Mouse (Mus musculus) MEL (cell line): ENCODE measurements around the gene Mcpt8.

Source experiments
- CTCF ChIP-seq, 3 experiments: IDR thresholded peaks in 2 of 3; conservative IDR thresholded peaks in 1 of 3; 2 replicates each; pipeline ENCODE4 v1.5.1; 2011 to 2012; ENCODE audit warnings: low read length in 3 of 3, low read depth in 2 of 3, mild to moderate bottlenecking in 2 of 3, improper control_type of control experiment in 1 of 3, inconsistent platforms in 1 of 3, mixed read lengths in 1 of 3, moderate library complexity in 1 of 3; ENCODE audit not compliant: control insufficient read depth in 1 of 3, insufficient read depth in 1 of 3, poor library complexity in 1 of 3, severe bottlenecking in 1 of 3
- EP300 ChIP-seq, 2 experiments: IDR thresholded peaks; 2 replicates each; pipeline ENCODE4 v1.6.1; 2011; ENCODE audit warnings: improper control_type of control experiment in 2 of 2, low read length in 2 of 2, low read depth in 1 of 2, mild to moderate bottlenecking in 1 of 2
- ETS1 ChIP-seq: IDR thresholded peaks from 2 replicates; pipeline ENCODE4 v1.6.1; 2012; ENCODE audit warnings: low read depth, mild to moderate bottlenecking, inconsistent platforms, low read length, improper control_type of control experiment, moderate library complexity
- JUND ChIP-seq: IDR thresholded peaks from 2 replicates; pipeline ENCODE4 v1.6.1; 2011; ENCODE audit warnings: low read depth, mild to moderate bottlenecking, improper control_type of control experiment, low read length
- MAZ ChIP-seq: IDR thresholded peaks from 2 replicates; pipeline ENCODE4 v1.6.1; 2012; ENCODE audit warnings: low read depth, mild to moderate bottlenecking, inconsistent platforms, low read length, improper control_type of control experiment
- MYB ChIP-seq: IDR thresholded peaks from 2 replicates; pipeline ENCODE4 v1.6.1; 2011; ENCODE audit warnings: mild to moderate bottlenecking, low read depth, low read length, improper control_type of control experiment
- NELFE ChIP-seq: IDR thresholded peaks from 2 replicates; pipeline ENCODE4 v1.6.1; 2011; ENCODE audit warnings: low read depth, low read length, improper control_type of control experiment
- POLR2A ChIP-seq, 2 experiments: IDR thresholded peaks; 2 replicates each; pipeline ENCODE4 v1.6.1; 2011 to 2012; ENCODE audit warnings: low read length in 2 of 2, mild to moderate bottlenecking in 2 of 2, control low read depth in 1 of 2, improper control_type of control experiment in 1 of 2, low read depth in 1 of 2, moderate library complexity in 1 of 2; ENCODE audit not compliant: control insufficient read depth in 1 of 2, insufficient read depth in 1 of 2, poor library complexity in 1 of 2
- SMC3 ChIP-seq: IDR thresholded peaks from 2 replicates; pipeline ENCODE4 v1.6.1; 2011; ENCODE audit warnings: low read depth, low read length, improper control_type of control experiment
- TBP ChIP-seq: IDR thresholded peaks from 2 replicates; pipeline ENCODE4 v1.8.0; 2011; ENCODE audit warnings: low read depth, low read length, improper control_type of control experiment
- TCF12 ChIP-seq: IDR thresholded peaks from 2 replicates; pipeline ENCODE4 v1.6.1; 2014; ENCODE audit warnings: low read depth, mild to moderate bottlenecking, inconsistent platforms, low read length, improper control_type of control experiment, moderate library complexity
- USF1 ChIP-seq: IDR thresholded peaks from 2 replicates; pipeline ENCODE4 v1.6.1; 2014; ENCODE audit warnings: low read depth, mild to moderate bottlenecking, inconsistent platforms, low read length, improper control_type of control experiment, moderate library complexity
- USF2 ChIP-seq, 2 experiments: IDR thresholded peaks; 2 replicates each; pipeline ENCODE4 v1.6.1; 2011 to 2012; ENCODE audit warnings: improper control_type of control experiment in 2 of 2, low read length in 2 of 2, borderline replicate concordance in 1 of 2, inconsistent platforms in 1 of 2, low read depth in 1 of 2, mild to moderate bottlenecking in 1 of 2; ENCODE audit not compliant: insufficient read depth in 1 of 2
- ZKSCAN1 ChIP-seq: IDR thresholded peaks from 2 replicates; pipeline ENCODE4 v1.6.1; 2012; ENCODE audit warnings: low read depth, mild to moderate bottlenecking, inconsistent platforms, low read length, improper control_type of control experiment, moderate library complexity

DNA sequence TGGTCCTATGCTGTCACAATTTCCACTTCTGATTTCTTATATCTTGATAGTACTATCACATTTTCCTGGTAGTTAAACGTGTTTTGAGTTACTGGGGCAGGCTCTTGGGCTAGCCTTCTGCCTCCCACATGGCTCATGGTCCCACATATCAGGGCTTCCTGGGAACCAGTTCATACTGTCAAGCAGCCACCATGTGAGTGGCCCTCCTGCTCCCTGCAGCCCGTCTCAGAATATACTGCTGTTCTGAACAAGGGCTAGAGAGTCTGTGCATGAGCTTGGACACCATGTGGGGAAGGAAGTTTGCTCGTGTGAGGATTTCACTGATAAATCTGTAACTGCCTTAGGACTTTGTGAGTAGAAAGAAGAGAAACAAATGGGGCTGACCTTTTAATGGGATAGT lies 1.6 kb upstream of the Mcpt8 start:
- TF ChIP-seq MAZ (no peak), MYB (no peak), USF2 (IDR thresholded peaks at IDR 0.05; ENCODE audit: borderline replicate concordance in 1 of 2, insufficient read depth in 1 of 2, low read depth in 1 of 2, low read length in 2 of 2) (no peak), SMC3 (no peak), EP300 (IDR thresholded peaks at IDR 0.05; ENCODE audit: low read depth in 1 of 2, low read length in 2 of 2) (no peak), ETS1 (no peak), CTCF (IDR thresholded peaks at IDR 0.05 in 2 of 3, conservative IDR thresholded peaks at IDR 0.05 in 1 of 3; ENCODE audit: control insufficient read depth in 1 of 3, insufficient read depth in 1 of 3, low read depth in 2 of 3, low read length in 3 of 3, poor library complexity in 1 of 3, severe bottlenecking in 1 of 3) (no peak), TBP (no peak), USF1 (no peak), NELFE (no peak), TCF12 (no peak), ZKSCAN1 (no peak), POLR2A (IDR thresholded peaks at IDR 0.05; ENCODE audit: control insufficient read depth in 1 of 2, insufficient read depth in 1 of 2, low read depth in 1 of 2, low read length in 2 of 2, poor library complexity in 1 of 2) (no peak), JUND (no peak)
